Mouse (Mus musculus): ENCODE results near the gene Hspa5. TPM values are rescaled to one million over a fixed set of nuclear protein-coding genes. Genes with fewer than 3 reads are reported as not detected.

Hspa5 gene
- 1,119 and 1,337 TPM in 2 replicates for polyA plus RNA-seq (2016; fragmentation: Nextera tagmentation; extraction: Ambion mirVana)

GRCm38 (mm10) chr2:34771368-34772226 is at the start of gene Hspa5:
TSS of gene Hspa5 (plus strand) at chr2:34771970.
- Histone ChIP-seq H3K4me3 (peak within 1 kb of the TSS; percentile 100), H3K27me3 (ENCODE audit: insufficient read depth, poor library complexity, severe bottlenecking) (no peaks in the 10 kb centered on the region), H3K9me3 (no peaks in the 10 kb centered on the region), H3K36me3 (peaks cover 43% of the 10 kb centered on the region), H3K27ac (peak within 1 kb of the TSS; percentile 99), H3K4me1 (peaks cover 32% of the 10 kb centered on the region)
- under 1% methylated on average over 60 of the region's 60 CpGs for whole genome bisulfite sequencing
- DNase-seq (ENCODE audit: low spot score): peak; percentile 100

GRCm38 (mm10) chr2:34725269-34725668 is 46.5 kb upstream of the Hspa5 start:
- 96% methylated on average over 5 of the region's 5 CpGs for WGBS
- H3K9me3 ChIP-seq: no peaks in the 10 kb centered on the region
- no peaks in the 10 kb centered on the region for H3K4me1 ChIP-seq
- H3K4me3 ChIP-seq: no peak overlapping the region
- no peaks in the 10 kb centered on the region for H3K27me3 ChIP-seq (ENCODE audit: insufficient read depth, poor library complexity, severe bottlenecking)
- no peak overlapping the region for H3K27ac ChIP-seq
- peaks cover 83% of the 10 kb centered on the region for H3K36me3 ChIP-seq
- no peak for DNase-seq (ENCODE audit: low spot score)

GRCm38 (mm10) chr2:34727045-34727728 is 44.6 kb upstream of the Hspa5 start:
- Histone ChIP-seq H3K27me3 (ENCODE audit: insufficient read depth, poor library complexity, severe bottlenecking) (no peaks in the 10 kb centered on the region), H3K9me3 (no peaks in the 10 kb centered on the region), H3K4me3 (no peak overlapping the region), H3K27ac (no peak overlapping the region), H3K4me1 (no peaks in the 10 kb centered on the region), H3K36me3 (peaks cover 66% of the 10 kb centered on the region)
- 79% methylated on average over 8 of the region's 8 CpGs for WGBS
- DNase-seq (ENCODE audit: low spot score): no peak

GRCm38 (mm10) chr2:34736626-34737025 is 35.1 kb upstream of the Hspa5 start:
- H3K4me3 ChIP-seq: no peak overlapping the region
- H3K27me3 ChIP-seq (ENCODE audit: insufficient read depth, poor library complexity, severe bottlenecking): no peaks in the 10 kb centered on the region
- no peak for DNase-seq (ENCODE audit: low spot score)
- 0 out of 2 replicates have a peak, but pooled peaks cover 2% of the 10 kb centered on the region for H3K4me1 ChIP-seq
- no peaks in the 10 kb centered on the region for H3K36me3 ChIP-seq
- WGBS: 90% methylated on average over 1 of the region's 1 CpGs
- H3K9me3 ChIP-seq: no peaks in the 10 kb centered on the region
- no peak overlapping the region for H3K27ac ChIP-seq

GRCm38 (mm10) chr2:34737911-34738310 is 33.9 kb upstream of the Hspa5 start:
- no peaks in the 10 kb centered on the region for H3K9me3 ChIP-seq
- 67% methylated on average over 1 of the region's 1 CpGs for WGBS
- H3K36me3 ChIP-seq: peaks cover 7% of the 10 kb centered on the region; the same call in 1 of the 2 replicates
- no peak overlapping the region for H3K4me3 ChIP-seq
- H3K27me3 ChIP-seq (ENCODE audit: insufficient read depth, poor library complexity, severe bottlenecking): no peaks in the 10 kb centered on the region
- H3K27ac ChIP-seq: no peak overlapping the region
- no peak for DNase-seq (ENCODE audit: low spot score)
- peaks cover 6% of the 10 kb centered on the region; the same call in 1 of the 2 replicates for H3K4me1 ChIP-seq

- DNase-seq (ENCODE audit: low spot score): no peak
- 70% methylated on average over 1 of the region's 1 CpGs for WGBS
- Histone ChIP-seq H3K9me3 (no peaks in the 10 kb centered on the region), H3K36me3 (peaks cover 13% of the 10 kb centered on the region), H3K27me3 (ENCODE audit: insufficient read depth, poor library complexity, severe bottlenecking) (no peaks in the 10 kb centered on the region), H3K27ac (no peak overlapping the region), H3K4me1 (peaks cover 4% of the 10 kb centered on the region; the same call in 1 of the 2 replicates), H3K4me3 (no peak overlapping the region)
Measured at GRCm38 (mm10) chr2:34739684-34740391, 31.9 kb upstream of the Hspa5 start.

- Histone ChIP-seq H3K4me1 (peaks cover 4% of the 10 kb centered on the region; the same call in 1 of the 2 replicates), H3K27me3 (ENCODE audit: insufficient read depth, poor library complexity, severe bottlenecking) (no peaks in the 10 kb centered on the region), H3K4me3 (no peak overlapping the region), H3K27ac (no peak overlapping the region), H3K36me3 (peaks cover 13% of the 10 kb centered on the region), H3K9me3 (no peaks in the 10 kb centered on the region)
- WGBS: 94% methylated on average over 12 of the region's 12 CpGs
- DNase-seq (ENCODE audit: low spot score): no peak
Measured at GRCm38 (mm10) chr2:34741390-34742159, 30.2 kb upstream of the Hspa5 start.

- H3K27me3 ChIP-seq (ENCODE audit: insufficient read depth, poor library complexity, severe bottlenecking): no peaks in the 10 kb centered on the region
- H3K36me3 ChIP-seq: peaks cover 16% of the 10 kb centered on the region
- peaks cover 4% of the 10 kb centered on the region; the same call in 1 of the 2 replicates for H3K4me1 ChIP-seq
- 88% methylated on average over 8 of the region's 8 CpGs for WGBS
- no peak overlapping the region for H3K27ac ChIP-seq
- H3K9me3 ChIP-seq: no peaks in the 10 kb centered on the region
- H3K4me3 ChIP-seq: no peak overlapping the region
- no peak for DNase-seq (ENCODE audit: low spot score)
Measured at GRCm38 (mm10) chr2:34742675-34743074, 29.1 kb upstream of the Hspa5 start.

GRCm38 (mm10) chr2:34744476-34744875 is 27.3 kb upstream of the Hspa5 start:
- Histone ChIP-seq H3K9me3 (no peaks in the 10 kb centered on the region), H3K36me3 (peaks cover 20% of the 10 kb centered on the region), H3K27me3 (ENCODE audit: insufficient read depth, poor library complexity, severe bottlenecking) (no peaks in the 10 kb centered on the region), H3K4me3 (no peak overlapping the region), H3K4me1 (peaks cover 4% of the 10 kb centered on the region; the same call in 1 of the 2 replicates), H3K27ac (no peak overlapping the region)
- no peak for DNase-seq (ENCODE audit: low spot score)
- 95% methylated on average over 8 of the region's 8 CpGs for WGBS

- 76% methylated on average over 2 of the region's 2 CpGs for WGBS
Measured at GRCm38 (mm10) chr2:34745673-34746072, 26.1 kb upstream of the Hspa5 start.

GRCm38 (mm10) chr2:34748479-34748878 is 23.3 kb upstream of the Hspa5 start:
- no peak overlapping the region for H3K27ac ChIP-seq
- no peak for DNase-seq (ENCODE audit: low spot score)
- H3K9me3 ChIP-seq: no peaks in the 10 kb centered on the region
- peaks cover 10% of the 10 kb centered on the region; the same call in 1 of the 2 replicates for H3K4me1 ChIP-seq
- no peak overlapping the region for H3K4me3 ChIP-seq
- 85% methylated on average over 4 of the region's 4 CpGs for WGBS
- peaks cover 13% of the 10 kb centered on the region; the same call in 1 of the 2 replicates for H3K36me3 ChIP-seq
- H3K27me3 ChIP-seq (ENCODE audit: insufficient read depth, poor library complexity, severe bottlenecking): no peaks in the 10 kb centered on the region

More at GRCm38 (mm10) chr2:34745673-34746072, 26.1 kb upstream of the Hspa5 start:
- no peak for DNase-seq (ENCODE audit: low spot score)
- Histone ChIP-seq H3K27me3 (ENCODE audit: insufficient read depth, poor library complexity, severe bottlenecking) (no peaks in the 10 kb centered on the region), H3K9me3 (no peaks in the 10 kb centered on the region), H3K4me3 (no peak overlapping the region), H3K27ac (no peak overlapping the region), H3K36me3 (peaks cover 20% of the 10 kb centered on the region), H3K4me1 (peaks cover 4% of the 10 kb centered on the region; the same call in 1 of the 2 replicates)

- H3K36me3 ChIP-seq: peaks cover 6% of the 10 kb centered on the region; the same call in 1 of the 2 replicates
- H3K4me1 ChIP-seq: peaks cover 10% of the 10 kb centered on the region; the same call in 1 of the 2 replicates
- no peaks in the 10 kb centered on the region for H3K9me3 ChIP-seq
- H3K27me3 ChIP-seq (ENCODE audit: insufficient read depth, poor library complexity, severe bottlenecking): no peaks in the 10 kb centered on the region
- 74% methylated on average over 2 of the region's 2 CpGs for WGBS
- H3K4me3 ChIP-seq: no peak overlapping the region
- DNase-seq (ENCODE audit: low spot score): no peak
- no peak overlapping the region for H3K27ac ChIP-seq
Measured at GRCm38 (mm10) chr2:34750245-34750644, 21.5 kb upstream of the Hspa5 start.

Measured in heart, embryonic 10.5 days (tissue).